Mouse (Mus musculus): Measurements from ENCODE around the gene Abcd3.

DNA sequence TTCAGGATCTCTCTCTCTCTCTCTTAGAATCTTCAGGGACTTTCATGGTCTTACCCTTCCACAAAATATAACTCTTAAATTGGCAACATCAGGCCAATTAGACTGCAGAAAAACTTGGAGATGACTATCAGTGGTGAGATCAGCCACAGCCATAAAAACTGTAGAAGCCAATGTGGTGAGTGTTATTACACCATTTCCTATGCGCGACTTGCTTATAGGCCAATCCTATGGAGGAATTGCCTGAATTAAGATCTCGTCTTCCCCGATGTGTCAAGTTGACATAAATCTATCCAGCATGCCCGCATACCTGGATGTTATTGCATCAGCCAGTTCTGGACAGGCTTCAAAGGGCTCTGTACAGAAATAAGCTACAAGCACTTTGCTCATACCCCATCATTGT is 28.2 kb upstream of the Abcd3 start:
- TF ChIP-seq CTCF (IDR thresholded peaks at IDR 0.05; ENCODE audit: low read depth) (no peak), EP300 (IDR thresholded peaks at IDR 0.05; ENCODE audit: low read depth) (no peak)
